Mouse (Mus musculus): ENCODE results near the gene Arfgap2. TPM values are rescaled to one million over a fixed set of nuclear protein-coding genes. Genes with fewer than 3 reads are reported as not detected.

The Arfgap2 gene
- polyA plus RNA-seq, 1 experiment from 2014 or later: 72.0 TPM

DNA sequence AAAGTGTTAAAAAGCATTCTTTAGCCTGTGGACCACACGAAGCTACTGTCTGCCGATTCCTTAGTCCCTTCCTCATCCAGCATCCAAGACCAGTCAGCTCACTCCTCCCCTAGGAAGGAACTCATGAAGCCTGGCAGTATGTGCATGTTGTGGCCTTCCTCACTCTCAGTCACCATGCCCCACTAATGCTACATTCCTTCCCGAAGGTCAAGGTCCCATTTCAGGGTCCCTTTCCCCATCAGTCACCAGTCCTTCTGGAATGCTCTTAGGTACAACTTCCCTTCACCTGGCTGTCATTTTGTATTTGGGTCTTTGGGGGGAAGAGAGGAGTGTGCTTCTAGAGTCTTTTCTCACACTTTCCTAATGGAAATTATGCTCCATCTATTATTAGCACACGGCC lies 12.8 kb upstream of the Arfgap2 start:
- H3K4me2 ChIP-seq (replicated peaks): no peak overlapping the region
- no peaks in the 10 kb centered on the region for H3K36me3 ChIP-seq
- H3K4me3 ChIP-seq (replicated peaks): no peak overlapping the region
- no peak for ATAC-seq
- WGBS: 72% methylated on average over 4 of the region's 4 CpGs
- H3K9ac ChIP-seq: no peak overlapping the region
- H3K27me3 ChIP-seq (replicated peaks): peaks cover 14% of the 10 kb centered on the region; the same call in 1 of the 2 replicates
- H3K4me1 ChIP-seq (replicated peaks): peaks cover 11% of the 10 kb centered on the region
- no peaks in the 10 kb centered on the region for H3K9me3 ChIP-seq
- no peak overlapping the region for H3K27ac ChIP-seq

GRCm38 (mm10) chr2:91252512-91252911 lies 12.3 kb upstream of the Arfgap2 start:
- Histone ChIP-seq H3K4me2 (replicated peaks) (no peak overlapping the region), H3K36me3 (no peaks in the 10 kb centered on the region), H3K27ac (no peak overlapping the region), H3K27me3 (replicated peaks) (peaks cover 14% of the 10 kb centered on the region; the same call in 1 of the 2 replicates), H3K9me3 (no peaks in the 10 kb centered on the region), H3K4me1 (replicated peaks) (peaks cover 13% of the 10 kb centered on the region), H3K9ac (no peak overlapping the region), H3K4me3 (replicated peaks) (no peak overlapping the region)
- no peak for ATAC-seq
- WGBS: 54% methylated on average over 4 of the region's 4 CpGs

DNA sequence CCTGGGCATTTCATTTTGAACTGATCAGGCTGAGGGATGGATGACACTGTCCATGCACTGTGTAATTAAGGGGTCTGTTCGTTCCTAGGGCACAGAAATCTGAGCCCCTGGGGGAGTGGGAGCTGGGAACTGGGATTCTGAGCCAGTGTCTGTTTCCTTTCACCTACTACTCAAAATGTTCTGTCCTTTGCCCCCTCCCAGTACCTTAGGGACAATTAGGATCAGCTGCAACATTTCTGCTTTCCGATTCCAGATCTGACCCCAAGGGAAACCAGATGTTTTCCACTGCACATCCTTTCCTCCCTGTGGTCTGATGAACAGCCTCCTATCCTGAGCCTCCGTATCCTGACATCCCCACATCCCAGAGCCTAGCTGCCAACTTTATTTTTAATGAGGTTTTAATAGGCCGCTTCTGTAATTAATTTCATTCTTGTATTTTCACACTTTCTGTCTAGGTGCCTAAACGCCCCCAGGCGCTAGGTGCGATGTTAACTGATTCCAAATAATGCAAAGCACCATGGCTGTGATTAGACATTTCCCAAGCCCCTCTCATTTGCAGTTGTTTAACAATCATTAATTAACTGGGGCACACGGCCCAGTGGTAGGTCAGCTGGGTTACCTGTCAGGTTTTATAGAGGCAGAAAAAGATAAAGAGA lies 9.9 kb upstream of the Arfgap2 start:
- no peaks in the 10 kb centered on the region for H3K9me3 ChIP-seq
- no peak for ATAC-seq
- 40% methylated on average over 8 of the region's 8 CpGs for WGBS
- H3K4me2 ChIP-seq (replicated peaks): no peak overlapping the region
- no peak overlapping the region for H3K4me3 ChIP-seq (replicated peaks)
- peaks cover 24% of the 10 kb centered on the region for H3K4me1 ChIP-seq (replicated peaks)
- H3K27ac ChIP-seq: no peak overlapping the region
- no peaks in the 10 kb centered on the region for H3K36me3 ChIP-seq
- H3K27me3 ChIP-seq (replicated peaks): peaks cover 14% of the 10 kb centered on the region; the same call in 1 of the 2 replicates
- H3K9ac ChIP-seq: no peak overlapping the region

DNA sequence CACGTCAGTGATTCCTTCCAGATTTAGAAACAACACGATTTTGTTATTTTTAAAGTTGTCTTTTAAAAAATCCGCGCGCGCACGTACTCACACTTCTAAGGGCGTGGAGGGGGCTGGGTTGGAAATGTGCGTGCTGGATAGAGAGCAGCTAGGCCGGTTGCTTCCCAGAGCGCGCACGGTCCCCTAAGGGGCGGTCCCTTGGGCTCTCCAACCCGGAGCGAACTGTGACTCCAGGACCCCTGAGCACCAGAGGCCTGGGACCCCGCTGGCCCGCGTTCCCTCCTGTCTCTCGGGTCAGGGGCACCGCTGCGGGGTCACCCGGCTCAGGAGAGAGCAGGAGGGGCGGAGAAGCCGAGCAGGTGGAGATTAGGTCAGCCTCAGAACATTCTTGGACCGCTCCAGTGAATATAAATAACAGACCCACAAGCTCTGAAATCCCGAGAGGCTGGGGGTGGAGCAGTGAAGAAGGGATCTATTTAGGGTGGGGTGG lies 9.1 kb upstream of the Arfgap2 start, which contains the start of gene Pacsin3:
Gene Pacsin3, plus strand, starts transcription at position 294 of the 490 bp plus-strand sequence.
- Histone ChIP-seq H3K27ac (peak within 1 kb of the TSS; percentile 42; the same call in 1 of the 2 replicates), H3K9me3 (no peaks in the 10 kb centered on the region), H3K27me3 (replicated peaks) (peaks cover 14% of the 10 kb centered on the region; the same call in 1 of the 2 replicates), H3K4me3 (replicated peaks) (peak within 1 kb of the TSS; percentile 76), H3K9ac (peak within 1 kb of the TSS; percentile 65), H3K36me3 (no peaks in the 10 kb centered on the region), H3K4me1 (replicated peaks) (peaks cover 24% of the 10 kb centered on the region), H3K4me2 (replicated peaks) (peak within 1 kb of the TSS; percentile 97)
- WGBS: 1% methylated on average over 27 of the region's 27 CpGs
- peak; percentile 47; the same call in 1 of the 2 replicates for ATAC-seq

DNA sequence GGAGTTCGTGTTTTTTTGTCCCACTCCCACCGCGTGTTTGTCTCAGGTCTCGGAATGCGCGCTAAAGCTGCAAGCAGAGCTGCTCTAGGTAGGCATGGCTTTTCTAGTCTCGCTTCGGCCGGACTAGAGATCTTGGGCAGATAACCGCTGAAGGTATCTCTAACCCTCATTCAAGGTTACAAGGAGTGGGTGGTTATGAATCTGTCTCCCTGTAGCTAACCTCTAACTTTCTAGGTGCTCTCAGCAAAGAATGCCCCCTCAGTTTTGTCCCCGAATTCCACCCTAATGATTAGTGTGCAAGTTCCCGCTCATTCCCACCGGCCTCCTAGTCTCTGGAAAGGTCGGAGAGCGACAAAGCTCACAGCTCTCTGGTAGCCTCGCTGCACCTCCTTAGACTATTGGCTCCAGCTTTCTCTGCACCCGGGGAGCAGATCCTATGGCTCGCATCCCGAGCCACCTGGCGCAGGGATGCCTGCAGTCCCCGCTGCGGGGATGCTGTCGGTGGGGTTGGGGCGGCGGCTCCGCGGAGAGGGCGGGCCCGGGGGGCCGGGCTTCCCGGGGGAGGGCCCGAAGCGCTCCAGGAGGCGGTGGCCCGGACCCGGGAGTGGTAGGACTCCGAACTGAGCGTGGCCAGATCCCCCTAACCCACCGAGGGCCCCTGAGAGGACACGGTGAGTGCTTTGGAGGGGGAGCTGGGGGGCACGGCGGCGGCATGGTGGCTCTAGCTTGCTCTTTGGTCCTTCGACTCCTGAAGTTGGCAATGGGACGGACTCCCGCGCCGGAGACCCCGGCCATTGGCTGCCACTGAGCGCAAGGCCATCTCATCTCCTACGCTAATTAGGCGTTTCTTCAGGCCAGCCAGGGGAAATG lies 8.3 kb upstream of the Arfgap2 start:
- H3K27me3 ChIP-seq (replicated peaks): peaks cover 14% of the 10 kb centered on the region; the same call in 1 of the 2 replicates
- H3K4me1 ChIP-seq (replicated peaks): peaks cover 24% of the 10 kb centered on the region
- ATAC-seq: peak; percentile 84
- H3K27ac ChIP-seq: peak overlapping the region; percentile 42; the same call in 1 of the 2 replicates
- peak overlapping the region; percentile 76 for H3K4me3 ChIP-seq (replicated peaks)
- under 1% methylated on average over 52 of the region's 52 CpGs for whole genome bisulfite sequencing
- peak overlapping the region; percentile 97 for H3K4me2 ChIP-seq (replicated peaks)
- H3K9ac ChIP-seq: peak overlapping the region; percentile 65
- H3K36me3 ChIP-seq: no peaks in the 10 kb centered on the region
- no peaks in the 10 kb centered on the region for H3K9me3 ChIP-seq

DNA sequence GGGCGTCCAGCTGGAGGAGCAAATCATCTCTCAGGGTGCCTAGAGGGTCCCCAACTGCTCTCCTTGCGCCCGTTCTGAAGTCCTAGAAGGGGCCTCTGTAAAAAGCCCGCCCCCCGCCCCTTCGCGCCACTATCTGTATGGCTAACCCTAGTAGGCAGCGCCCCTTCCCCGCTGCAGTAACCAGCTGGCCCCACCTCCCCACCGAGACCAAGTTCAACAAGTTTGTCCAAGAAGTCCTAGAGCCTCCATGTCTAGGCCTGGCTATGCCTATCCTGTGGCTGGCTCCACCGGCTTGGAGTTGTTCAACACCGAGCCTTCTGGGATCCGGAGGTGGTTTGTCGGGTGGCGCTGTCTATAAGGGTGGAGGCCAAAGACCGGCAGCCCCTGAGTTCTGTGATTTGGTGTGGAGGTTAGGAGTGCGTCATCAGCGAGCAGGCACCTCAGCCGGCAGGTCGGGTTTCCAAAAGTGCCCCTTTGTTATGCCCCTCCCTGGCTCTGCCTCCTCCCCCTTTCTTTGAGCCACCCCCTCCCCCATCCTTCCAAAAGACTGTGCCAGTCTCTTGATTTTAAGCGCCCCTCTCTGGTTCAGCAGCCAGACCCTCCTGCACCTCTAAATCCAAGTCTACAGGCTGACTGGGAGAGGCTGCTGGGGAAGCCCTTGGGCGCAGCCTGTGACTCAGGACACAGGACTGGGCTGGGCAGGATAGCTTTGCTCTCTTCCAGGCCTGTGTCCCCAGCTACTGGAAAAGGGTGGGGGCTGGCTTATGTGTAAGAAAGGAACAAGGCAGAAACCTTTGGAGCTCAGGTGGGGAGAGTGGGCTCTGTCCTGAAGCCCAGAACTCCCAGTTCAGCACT lies 7.4 kb upstream of the Arfgap2 start:
- peak; percentile 69 for ATAC-seq
- Histone ChIP-seq H3K36me3 (no peaks in the 10 kb centered on the region), H3K9ac (peak overlapping the region; percentile 65), H3K4me3 (replicated peaks) (peak overlapping the region; percentile 76), H3K4me1 (replicated peaks) (peaks cover 24% of the 10 kb centered on the region), H3K9me3 (no peaks in the 10 kb centered on the region), H3K4me2 (replicated peaks) (peak overlapping the region; percentile 97), H3K27me3 (replicated peaks) (peaks cover 14% of the 10 kb centered on the region; the same call in 1 of the 2 replicates), H3K27ac (peak overlapping the region; percentile 42; the same call in 1 of the 2 replicates)
- WGBS: 3% methylated on average over 22 of the region's 22 CpGs

- Histone ChIP-seq H3K9me3 (no peaks in the 10 kb centered on the region), H3K9ac (peak overlapping the region; percentile 65), H3K27ac (0 out of 2 replicates have a peak overlapping the region, but pooled peaks have one; percentile 23), H3K4me1 (replicated peaks) (peaks cover 24% of the 10 kb centered on the region), H3K27me3 (replicated peaks) (peaks cover 14% of the 10 kb centered on the region; the same call in 1 of the 2 replicates), H3K4me2 (replicated peaks) (peak overlapping the region; percentile 97), H3K4me3 (replicated peaks) (peak overlapping the region; percentile 76), H3K36me3 (no peaks in the 10 kb centered on the region)
- peak; percentile 11; the same call in 1 of the 2 replicates for ATAC-seq
- 45% methylated on average over 5 of the region's 5 CpGs for WGBS
Observed at GRCm38 (mm10) chr2:91258054-91258453, 6.7 kb upstream of the Arfgap2 start.

GRCm38 (mm10) chr2:91258830-91259229 lies 5.9 kb upstream of the Arfgap2 start:
- Histone ChIP-seq H3K36me3 (no peaks in the 10 kb centered on the region), H3K27me3 (replicated peaks) (peaks cover 14% of the 10 kb centered on the region; the same call in 1 of the 2 replicates), H3K4me1 (replicated peaks) (peaks cover 24% of the 10 kb centered on the region), H3K27ac (no peak overlapping the region), H3K9ac (no peak overlapping the region), H3K9me3 (no peaks in the 10 kb centered on the region), H3K4me3 (replicated peaks) (no peak overlapping the region), H3K4me2 (replicated peaks) (no peak overlapping the region)
- WGBS: 38% methylated on average over 1 of the region's 1 CpGs
- ATAC-seq: no peak

- Histone ChIP-seq H3K9me3 (no peaks in the 10 kb centered on the region), H3K36me3 (no peaks in the 10 kb centered on the region), H3K27ac (no peak overlapping the region), H3K4me1 (replicated peaks) (peaks cover 30% of the 10 kb centered on the region), H3K4me3 (replicated peaks) (no peak overlapping the region), H3K9ac (no peak overlapping the region), H3K27me3 (replicated peaks) (peaks cover 8% of the 10 kb centered on the region; the same call in 1 of the 2 replicates), H3K4me2 (replicated peaks) (no peak overlapping the region)
- WGBS: 85% methylated on average over 1 of the region's 1 CpGs
- ATAC-seq: no peak
Observed at GRCm38 (mm10) chr2:91259493-91259892, 5.3 kb upstream of the Arfgap2 start.

- ATAC-seq: no peak
- Histone ChIP-seq H3K4me3 (replicated peaks) (peak overlapping the region; percentile 81), H3K27me3 (replicated peaks) (no peaks in the 10 kb centered on the region), H3K36me3 (peaks cover 19% of the 10 kb centered on the region), H3K9me3 (no peaks in the 10 kb centered on the region), H3K4me2 (replicated peaks) (peak overlapping the region; percentile 64), H3K27ac (peak overlapping the region; percentile 85), H3K9ac (peak overlapping the region; percentile 52), H3K4me1 (replicated peaks) (peaks cover 12% of the 10 kb centered on the region)
- 87% methylated on average over 17 of the region's 17 CpGs for WGBS
Observed at GRCm38 (mm10) chr2:91263692-91264660, 798 bp upstream of the Arfgap2 start.
